Mouse (Mus musculus) midbrain, embryonic 16.5 days (tissue): Measurements from ENCODE around the gene Tspan5. TPM values are rescaled to one million over a fixed set of nuclear protein-coding genes. Genes with fewer than 3 reads are reported as not detected.

ENCODE experiments used
- ATAC-seq: fragments of 200-750 bp; cut with Nextera tagmentation; 2 replicates; pipeline ENCODE4 v1.8.0; 2017; ENCODE audit warnings: moderate TSS enrichment
- H3K27ac ChIP-seq: fragments of 300-500 bp; sonication (generic); 2 replicates; pipeline ENCODE4 v1.5.1; 2014; ENCODE audit warnings: mild to moderate bottlenecking, low read length, mixed read lengths
- H3K27me3 ChIP-seq: fragments of 300-500 bp; sonication (generic); 2 replicates; pipeline ENCODE4 v1.6.1; 2014; ENCODE audit warnings: low read depth, low read length, mixed read lengths; ENCODE audit not compliant: control insufficient read depth, insufficient read depth
- H3K36me3 ChIP-seq: fragments of 300-500 bp; sonication (generic); 2 replicates; pipeline ENCODE4 v1.6.1; 2014; ENCODE audit warnings: mild to moderate bottlenecking, low read length, moderate library complexity, mixed read lengths; ENCODE audit not compliant: control insufficient read depth, insufficient read depth
- H3K4me1 ChIP-seq: fragments of 300-500 bp; sonication (generic); 2 replicates; pipeline ENCODE4 v1.6.1; 2014; ENCODE audit warnings: mild to moderate bottlenecking, low read length, mixed read lengths; ENCODE audit not compliant: control insufficient read depth, insufficient read depth
- H3K4me2 ChIP-seq: fragments of 300-500 bp; sonication (generic); 2 replicates; pipeline ENCODE4 v1.6.1; 2014; ENCODE audit warnings: mild to moderate bottlenecking, low read length, mixed read lengths
- H3K4me3 ChIP-seq: fragments of 300-500 bp; sonication (generic); 2 replicates; pipeline ENCODE4 v1.5.1; 2014; ENCODE audit warnings: low read depth, mild to moderate bottlenecking, low read length, moderate library complexity, mixed read lengths
- H3K9ac ChIP-seq: fragments of 300-500 bp; sonication (generic); 2 replicates; pipeline ENCODE4 v1.6.1; 2014; ENCODE audit warnings: low read depth, low read length, mixed read lengths
- H3K9me3 ChIP-seq: fragments of 300-500 bp; sonication (generic); replicated peaks from 2 replicates; pipeline ENCODE4 v1.6.1; 2014; ENCODE audit warnings: mild to moderate bottlenecking, low read length, mixed read lengths; ENCODE audit not compliant: control insufficient read depth, poor library complexity, severe bottlenecking
- WGBS: fragments of 180-500 bp; shearing (Covaris S2); extraction: QIAGEN DNeasy Blood & Tissue Kit; methylation state at CpG from one replicate; pipeline ENCODE4 v1.1.7; 2014; 5-methylcytosine and 5-hydroxymethylcytosine counted together
- polyA plus RNA-seq: library from polyadenylated mRNA; unstranded; fragments of >200 nt; fragmentation: Nextera tagmentation; extraction: Ambion mirVana; gene quantifications from 2 replicates; pipeline ENCODE4 v1.2.1, GENCODE M21; 2015

Tspan5 gene
- polyA plus RNA-seq, 1 experiment from 2014 or later = 101 TPM

DNA sequence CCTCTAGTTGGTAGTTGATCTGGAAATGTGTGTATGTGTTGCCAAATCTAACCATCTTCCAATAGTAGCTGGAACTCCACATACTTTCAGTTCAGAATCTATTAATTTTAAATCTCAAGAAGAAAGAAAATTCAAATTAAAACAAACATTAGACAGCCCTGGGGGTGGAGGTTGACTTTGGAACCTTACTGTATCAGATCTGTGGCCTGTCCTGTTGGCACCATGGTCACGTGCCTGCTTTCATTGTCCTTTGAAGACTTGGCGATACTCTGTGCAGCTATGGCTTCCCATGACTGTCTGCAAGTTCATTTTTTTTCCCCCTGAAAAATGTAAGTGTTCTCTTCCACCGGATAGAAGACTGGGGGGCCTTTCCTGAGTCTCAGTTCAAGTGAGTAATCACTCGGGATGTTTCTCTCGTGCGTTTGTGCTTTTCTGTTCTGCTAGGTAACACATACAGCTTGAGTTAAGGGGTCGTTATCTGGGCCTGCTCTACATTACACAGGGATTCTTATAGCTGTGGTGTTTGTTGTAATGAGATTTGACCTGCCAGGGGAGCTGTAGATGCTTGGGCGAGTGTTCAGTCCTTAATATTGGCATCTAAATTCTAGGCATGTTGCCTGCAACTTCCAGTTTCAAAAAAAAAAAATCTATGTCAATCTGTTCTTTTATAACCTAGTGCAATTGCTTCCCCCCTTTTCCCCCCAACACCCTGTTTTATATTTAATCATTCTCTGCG lies 32.0 kb downstream of the Tspan5 start:
- WGBS = 52% methylated on average over 9 of the region's 9 CpGs
- Histone ChIP-seq H3K4me1 (peaks cover 35% of the 10 kb centered on the region), H3K27me3 (no peaks in the 10 kb centered on the region)

DNA sequence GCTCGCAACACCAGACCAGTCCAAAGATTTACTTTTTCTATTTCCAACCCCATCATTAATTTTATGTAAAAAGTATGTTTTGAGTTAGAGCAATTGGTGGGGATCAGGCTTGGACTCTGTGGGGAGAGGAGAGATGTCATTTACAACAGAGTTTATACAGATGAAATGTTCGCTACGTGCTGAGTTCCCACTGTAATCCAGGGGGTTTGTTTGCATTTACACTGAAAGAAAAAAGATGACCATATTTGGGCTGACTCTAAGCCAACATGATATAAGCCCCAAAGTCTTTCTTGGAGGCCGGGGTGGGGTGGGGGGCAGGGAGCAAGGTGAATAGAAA lies 32.6 kb downstream of the Tspan5 start:
- H3K4me2 ChIP-seq = no peak overlapping the region
- no peak overlapping the region for H3K4me3 ChIP-seq
- ATAC-seq = no peak
- H3K4me1 ChIP-seq = peaks cover 37% of the 10 kb centered on the region
- no peaks in the 10 kb centered on the region for H3K36me3 ChIP-seq
- no peak overlapping the region for H3K27ac ChIP-seq
- 61% methylated on average over 4 of the region's 4 CpGs for WGBS
- H3K27me3 ChIP-seq = no peaks in the 10 kb centered on the region
- no peak overlapping the region for H3K9ac ChIP-seq
- H3K9me3 ChIP-seq = no peaks in the 10 kb centered on the region

More for the DNA sequence above, 32.0 kb downstream of the Tspan5 start:
- H3K9me3 ChIP-seq = no peaks in the 10 kb centered on the region
- no peaks in the 10 kb centered on the region for H3K36me3 ChIP-seq
- no peak overlapping the region for H3K27ac ChIP-seq
- H3K4me2 ChIP-seq = no peak overlapping the region
- no peak overlapping the region for H3K9ac ChIP-seq
- no peak overlapping the region for H3K4me3 ChIP-seq
- no peak for ATAC-seq

DNA sequence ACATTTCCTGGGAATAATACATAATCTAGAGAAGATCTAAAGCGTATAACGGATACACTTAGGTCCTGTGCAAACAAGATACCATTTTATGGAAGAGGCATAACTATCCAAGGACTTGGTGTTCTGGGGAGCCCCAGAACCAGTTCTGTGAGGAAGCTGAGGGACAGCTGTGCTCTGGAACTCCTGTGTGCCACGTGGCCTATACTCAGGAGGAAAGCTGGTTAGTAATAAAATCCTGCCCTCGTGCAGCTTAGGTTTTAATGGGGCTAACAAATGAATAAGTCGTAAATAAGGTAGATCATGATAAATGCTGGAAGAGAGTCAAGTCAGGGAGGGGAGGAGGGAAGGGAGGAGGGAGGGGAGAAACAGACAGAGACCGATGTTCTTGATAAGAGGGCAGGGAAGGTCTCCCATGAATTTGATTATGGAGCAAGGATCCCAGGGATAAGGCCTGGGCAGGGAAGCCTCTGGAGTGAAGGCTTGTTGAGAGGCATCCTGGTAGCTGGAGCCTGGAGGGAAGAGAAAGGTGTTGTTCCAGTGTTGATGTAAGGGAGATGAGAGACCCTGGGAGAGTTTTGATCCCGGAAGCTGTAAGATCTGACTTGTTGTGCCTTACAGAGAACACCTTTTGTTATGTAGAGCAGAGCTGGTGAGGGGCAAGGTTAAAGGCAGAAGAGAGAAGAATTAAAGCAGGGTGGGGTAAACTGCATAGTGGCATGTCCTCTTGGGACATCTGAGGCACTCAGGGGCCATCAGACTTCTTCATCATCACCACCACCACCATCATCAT lies 34.1 kb downstream of the Tspan5 start:
- no peak overlapping the region for H3K4me2 ChIP-seq
- H3K9ac ChIP-seq = no peak overlapping the region
- H3K4me1 ChIP-seq = peaks cover 29% of the 10 kb centered on the region
- 74% methylated on average over 7 of the region's 7 CpGs for WGBS
- no peaks in the 10 kb centered on the region for H3K9me3 ChIP-seq
- H3K27ac ChIP-seq = no peak overlapping the region
- H3K4me3 ChIP-seq = no peak overlapping the region
- H3K36me3 ChIP-seq = no peaks in the 10 kb centered on the region
- H3K27me3 ChIP-seq = no peaks in the 10 kb centered on the region
- ATAC-seq = no peak

DNA sequence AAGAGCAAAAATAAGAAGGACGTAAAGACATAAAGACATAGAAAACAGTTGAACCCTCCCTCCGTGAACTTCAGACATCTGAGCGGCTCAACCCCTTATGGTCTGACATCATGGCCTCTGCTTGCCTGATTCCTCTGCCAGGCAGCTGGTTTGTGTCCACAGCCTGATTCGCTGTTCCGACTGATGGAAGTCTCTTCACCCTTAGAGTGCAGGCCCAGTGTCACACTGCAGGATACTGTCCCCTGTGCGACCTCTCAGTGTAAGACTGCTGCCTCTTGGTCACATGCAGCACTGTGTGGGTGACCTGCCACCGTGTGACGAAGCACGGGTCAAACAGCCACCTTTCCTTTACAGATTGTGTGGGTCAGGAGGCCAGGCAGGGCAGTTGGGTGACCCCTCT lies 39.5 kb downstream of the Tspan5 start:
- peaks cover 40% of the 10 kb centered on the region for H3K4me1 ChIP-seq
- no peak overlapping the region for H3K27ac ChIP-seq
- H3K9ac ChIP-seq = no peak overlapping the region
- H3K4me3 ChIP-seq = no peak overlapping the region
- 82% methylated on average over 9 of the region's 9 CpGs for WGBS
- no peaks in the 10 kb centered on the region for H3K9me3 ChIP-seq
- H3K27me3 ChIP-seq = no peaks in the 10 kb centered on the region
- no peak overlapping the region for H3K4me2 ChIP-seq
- no peaks in the 10 kb centered on the region for H3K36me3 ChIP-seq
- ATAC-seq = 0 out of 2 replicates have a peak, but pooled peaks have one; percentile 18

DNA sequence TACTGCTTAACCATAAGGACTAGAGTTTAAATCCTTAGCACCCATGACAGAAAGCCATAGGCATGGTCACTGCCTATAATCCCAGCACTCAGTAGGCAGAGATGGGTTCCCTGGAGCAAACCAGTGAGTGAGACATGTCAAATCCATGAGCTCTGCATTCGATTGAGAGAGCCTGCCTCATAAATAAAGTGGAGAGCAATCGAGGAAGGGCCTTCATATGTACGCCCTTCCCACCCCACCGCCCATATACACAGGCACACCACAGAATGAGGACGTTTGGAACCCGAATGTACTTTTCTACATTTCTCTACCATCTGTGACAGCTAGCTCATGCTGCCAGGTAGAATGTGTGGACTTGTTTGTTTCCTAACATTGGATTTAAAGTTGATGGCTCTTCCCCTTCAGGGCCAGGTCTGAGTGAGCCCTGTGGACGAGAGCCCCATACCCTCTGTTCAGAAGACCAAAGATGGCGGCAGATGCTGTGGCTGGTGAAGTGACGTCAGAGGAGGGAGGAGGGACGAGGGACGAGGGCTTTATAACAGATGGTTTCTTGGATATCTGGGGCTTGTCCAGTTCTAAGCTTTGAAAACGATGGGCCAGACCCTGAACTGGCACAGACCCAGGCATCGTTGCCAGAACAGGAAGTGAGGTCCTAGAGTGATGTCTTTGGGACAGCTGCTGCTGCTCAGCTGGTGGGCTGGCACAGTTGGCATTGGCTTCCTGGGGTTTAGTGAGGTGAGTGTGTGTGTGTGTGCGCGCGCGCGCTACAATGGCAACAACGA lies 42.1 kb downstream of the Tspan5 start:
- H3K4me2 ChIP-seq = no peak overlapping the region
- WGBS = 82% methylated on average over 19 of the region's 19 CpGs
- H3K9me3 ChIP-seq = no peaks in the 10 kb centered on the region
- peak; percentile 33 for ATAC-seq
- peaks cover 37% of the 10 kb centered on the region for H3K4me1 ChIP-seq
- H3K27me3 ChIP-seq = no peaks in the 10 kb centered on the region
- no peak overlapping the region for H3K9ac ChIP-seq
- no peak overlapping the region for H3K27ac ChIP-seq
- H3K4me3 ChIP-seq = no peak overlapping the region
- H3K36me3 ChIP-seq = no peaks in the 10 kb centered on the region

DNA sequence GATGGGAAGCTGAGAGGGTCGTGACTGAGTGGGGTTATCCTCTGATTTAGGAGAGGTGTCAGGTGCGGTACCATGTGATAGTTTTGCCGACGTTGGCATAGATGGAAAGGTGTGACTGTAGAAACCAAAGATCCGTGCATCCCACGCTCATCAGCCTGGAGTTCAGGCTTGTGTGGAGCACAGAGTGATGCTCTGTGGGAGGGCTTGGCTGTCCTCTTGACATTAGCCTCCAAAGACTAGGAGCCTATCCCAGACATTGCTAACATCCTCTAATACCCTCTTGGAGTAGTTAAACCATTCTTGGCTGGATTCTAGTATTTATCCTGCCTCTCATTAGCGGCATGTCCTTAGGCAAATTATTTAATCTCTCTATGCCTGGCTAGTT lies 42.6 kb downstream of the Tspan5 start:
- Histone ChIP-seq H3K27ac (no peak overlapping the region), H3K4me1 (peaks cover 31% of the 10 kb centered on the region), H3K4me2 (no peak overlapping the region), H3K9me3 (no peaks in the 10 kb centered on the region), H3K27me3 (no peaks in the 10 kb centered on the region), H3K4me3 (no peak overlapping the region), H3K36me3 (no peaks in the 10 kb centered on the region), H3K9ac (no peak overlapping the region)
- ATAC-seq = 0 out of 2 replicates have a peak, but pooled peaks have one; percentile 8
- 85% methylated on average over 7 of the region's 7 CpGs for WGBS

DNA sequence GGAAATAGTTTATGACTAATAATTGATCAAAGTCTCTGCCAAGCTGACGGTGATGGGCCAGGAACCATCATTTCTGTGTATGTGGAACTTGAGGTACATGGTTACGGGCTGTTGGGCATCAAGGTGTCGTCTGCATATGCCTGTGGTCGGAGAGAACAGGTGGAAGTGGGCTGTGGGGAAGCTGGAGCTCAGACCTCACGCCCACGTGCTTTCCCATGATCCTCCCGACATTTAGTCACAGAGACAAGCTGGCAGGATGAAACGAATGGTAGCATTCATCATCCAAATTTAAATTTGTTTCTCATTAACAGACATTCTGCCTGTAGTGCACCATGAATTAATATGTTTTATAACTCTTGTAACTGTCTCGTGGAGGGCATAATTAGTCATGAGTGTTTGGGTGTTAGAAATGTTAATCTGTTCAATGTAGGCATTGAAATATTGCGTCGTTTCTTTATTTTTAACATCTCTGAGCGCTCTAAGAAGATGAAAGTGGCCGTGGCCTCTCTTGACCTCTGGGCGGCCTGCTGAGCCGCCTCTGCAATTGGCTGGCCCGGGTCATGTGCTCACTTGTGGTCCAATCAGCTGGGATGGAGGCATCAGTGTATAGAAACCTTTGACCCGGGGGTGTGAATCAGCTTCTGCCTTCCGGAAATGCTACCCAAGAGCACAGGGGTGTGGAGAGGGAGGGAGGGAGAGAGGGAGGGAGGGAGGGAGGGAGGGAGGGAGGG lies 45.9 kb downstream of the Tspan5 start:
- Histone ChIP-seq H3K4me1 (peaks cover 21% of the 10 kb centered on the region), H3K4me2 (no peak overlapping the region), H3K36me3 (no peaks in the 10 kb centered on the region), H3K27me3 (no peaks in the 10 kb centered on the region), H3K9me3 (no peaks in the 10 kb centered on the region), H3K4me3 (no peak overlapping the region), H3K9ac (no peak overlapping the region), H3K27ac (no peak overlapping the region)
- WGBS = 86% methylated on average over 17 of the region's 18 CpGs
- no peak for ATAC-seq

DNA sequence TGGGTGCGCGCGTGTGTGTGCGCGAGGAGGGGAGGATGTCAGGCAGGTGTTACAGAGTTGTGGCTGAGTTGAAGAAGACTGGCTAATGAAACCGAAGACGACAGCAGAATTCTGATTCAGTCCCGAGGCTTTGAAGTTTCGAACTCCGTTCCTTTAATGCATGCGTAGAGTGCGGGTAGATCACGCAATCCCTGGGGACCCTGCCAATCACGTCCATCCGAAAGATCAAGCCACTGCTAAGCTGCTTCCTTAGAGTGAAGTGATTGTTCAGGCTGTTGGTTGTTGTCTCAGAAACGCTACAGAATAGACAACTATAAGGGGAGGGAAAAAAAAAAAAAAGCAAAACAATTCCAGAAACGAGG lies 46.5 kb downstream of the Tspan5 start:
- Histone ChIP-seq H3K27ac (no peak overlapping the region), H3K4me1 (peaks cover 17% of the 10 kb centered on the region; the same call in 1 of the 2 replicates), H3K27me3 (no peaks in the 10 kb centered on the region), H3K4me3 (no peak overlapping the region), H3K9me3 (no peaks in the 10 kb centered on the region), H3K4me2 (0 out of 2 replicates have a peak overlapping the region, but pooled peaks have one; percentile 8), H3K36me3 (no peaks in the 10 kb centered on the region), H3K9ac (no peak overlapping the region)
- ATAC-seq = peak; percentile 30; the same call in 1 of the 2 replicates
- WGBS = 48% methylated on average over 17 of the region's 17 CpGs
